Mouse (Mus musculus) testis, adult 10 weeks (tissue): ENCODE data around the gene Cutal. TPM values are rescaled to one million over a fixed set of nuclear protein-coding genes. Genes with fewer than 3 reads are reported as not detected.

Experiments used
- polyA plus RNA-seq: library from polyadenylated mRNA; stranded (reverse); fragments of 350-450 nt; fragmentation: Illumina TruSeq; extraction: RNeasy Lipid Tissue Mini Kit (QIAGEN cat#74804); gene quantifications from one replicate; pipeline ENCODE4 v1.2.3, GENCODE M21; 2014; ENCODE audit warnings: low read depth, low replicate concordance

Gene Cutal
- 0.41 TPM for polyA plus RNA-seq

GRCm38 (mm10) chr2:34874271-34874670, at the start of gene Cutal:
Gene Cutal, plus strand, starts transcription at chr2:34874396.

DNA sequence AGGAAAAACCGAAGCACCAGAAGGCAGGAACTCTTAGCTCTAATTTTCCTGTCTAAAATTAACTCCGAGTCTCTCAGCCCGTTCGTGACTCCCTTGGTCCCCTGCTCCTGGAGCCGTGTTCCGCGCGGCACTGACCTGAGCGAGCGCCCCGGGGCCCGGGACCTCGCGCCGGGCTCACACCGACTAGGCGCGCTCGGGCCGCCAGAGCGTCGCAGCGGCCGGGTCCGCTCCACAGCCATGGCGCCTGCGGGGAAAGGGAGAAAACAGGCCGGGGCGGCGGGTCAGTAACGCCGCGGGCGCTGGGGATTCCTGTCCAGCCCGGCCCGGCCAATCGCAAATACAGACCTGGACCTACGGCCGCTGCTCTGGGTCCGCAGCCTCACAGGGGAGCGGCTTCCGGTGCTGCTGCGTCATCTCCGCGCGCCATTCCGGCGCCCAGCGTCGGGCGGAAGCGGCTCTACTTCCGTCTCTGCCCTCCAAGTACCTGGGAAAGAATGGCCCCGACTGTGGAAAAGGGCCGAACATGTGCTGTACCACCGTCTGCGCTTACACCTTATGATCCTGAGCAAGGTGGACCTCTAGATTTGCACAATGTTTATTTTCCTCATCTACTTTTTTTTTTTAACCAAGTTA, 48.3 kb upstream of the Cutal start, which contains the start of gene Fbxw2:
Fbxw2 (minus strand) TSS at position 485 of the 633 bp plus-strand sequence.

DNA sequence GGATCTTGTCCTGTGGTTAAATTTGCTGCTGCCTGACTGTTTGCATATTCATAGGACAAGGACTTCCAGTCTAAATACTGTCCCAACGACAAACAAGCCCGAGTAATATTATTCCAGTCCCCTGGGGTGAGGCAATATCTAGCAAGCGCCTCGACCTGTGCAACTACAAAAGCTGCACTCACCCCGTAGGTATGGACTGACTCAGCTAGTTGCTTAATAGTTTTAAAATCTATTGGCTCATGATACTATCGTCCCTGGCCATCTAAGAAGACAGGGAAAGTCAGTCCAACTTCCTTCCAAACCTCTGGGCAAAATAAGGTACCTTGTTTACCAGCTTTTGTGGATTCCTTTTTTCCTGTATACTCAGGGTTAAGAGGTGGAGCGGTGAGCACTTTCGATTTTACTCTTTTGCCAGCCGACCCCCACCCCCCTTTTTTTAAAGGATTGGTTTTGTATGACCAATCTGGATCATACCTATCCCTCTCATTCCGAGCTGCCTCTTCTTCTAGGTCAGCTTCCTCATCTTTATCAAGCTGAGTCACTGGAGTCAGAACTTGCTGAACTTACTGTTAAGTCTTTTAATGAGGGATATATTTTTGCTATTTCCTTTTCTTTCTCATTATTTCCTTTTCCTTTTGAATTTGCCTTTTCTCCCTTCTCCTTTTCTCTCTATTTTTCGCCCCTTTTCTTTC, 41.3 kb upstream of the Cutal start, which contains the start of gene Gm34653:
Gm34653 (plus strand) TSS at position 242 of the 692 bp plus-strand sequence.

GRCm38 (mm10) chr2:34874816-34875345, 685 bp downstream of the Cutal start, which contains the start of gene Psmd5:
Gene Psmd5, minus strand, starts transcription at chr2:34874968.

GRCm38 (mm10) chr2:34913218-34914068, 39.2 kb downstream of the Cutal start, which contains the start of gene Phf19:
Gene Phf19, minus strand, starts transcription at chr2:34914026.

Other genes starting within 250 kb of the Cutal start
- 48.2 TPM for gene Gapvd1, start 119.2 kb upstream of the Cutal start, polyA plus RNA-seq
- 939 TPM for gene Hspa5, start 102.4 kb upstream of the Cutal start, polyA plus RNA-seq
- 53.7 TPM for gene Rabepk, start 74.5 kb upstream of the Cutal start, polyA plus RNA-seq
- 28.6 TPM for gene Fbxw2, start 48.1 kb upstream of the Cutal start, polyA plus RNA-seq
- 0.17 TPM for gene Gm34653, start 41.4 kb upstream of the Cutal start, polyA plus RNA-seq
- 14.2 TPM for gene Psmd5, start 572 bp downstream of the Cutal start, polyA plus RNA-seq
- not detected for gene Phf19, start 39.6 kb downstream of the Cutal start, polyA plus RNA-seq
- 0.73 TPM for gene Traf1, start 87.4 kb downstream of the Cutal start, polyA plus RNA-seq
- 2.1 TPM for gene Hc, start 187.0 kb downstream of the Cutal start, polyA plus RNA-seq
- gene AI182371, start 227.1 kb downstream of the Cutal start, polyA plus RNA-seq: 3.5 TPM
- gene Cntrl, start 235.1 kb downstream of the Cutal start, polyA plus RNA-seq: 78.9 TPM